Mouse (Mus musculus): Measurements from ENCODE around the gene Ppp1r1b. TPM values are rescaled to one million over a fixed set of nuclear protein-coding genes. Genes with fewer than 3 reads are reported as not detected.

Gene Ppp1r1b
- polyA plus RNA-seq, 1 experiment, result 150 TPM

- peak; percentile 45 to 57 for DNase-seq
- Histone ChIP-seq H3K4me3 (replicated peaks; ENCODE audit: insufficient read depth, low read depth, low read length) (peak overlapping the region; percentile 39), H3K27me3 (ENCODE audit: control insufficient read depth, insufficient read depth, low read length) (no peaks in the 10 kb centered on the region), H3K4me1 (ENCODE audit: control insufficient read depth, insufficient read depth, low read length) (peaks cover 19% of the 10 kb centered on the region), H3K27ac (ENCODE audit: insufficient read depth, low read length) (peak overlapping the region; percentile 33; the same call in 1 of the 2 replicates)
- 24% methylated on average over 14 of the region's 14 CpGs for WGBS
- no peak for TF ChIP-seq CTCF (IDR thresholded peaks at IDR 0.05; ENCODE audit: borderline replicate concordance, insufficient read depth, low read depth, low read length)
- TF ChIP-seq POLR2A (IDR thresholded peaks at IDR 0.05; ENCODE audit: borderline replicate concordance, insufficient read depth, low read length), result no peak
Observed at GRCm38 (mm10) chr11:98325191-98325820, 22.9 kb upstream of the Ppp1r1b start.

- no peak for TF ChIP-seq CTCF (IDR thresholded peaks at IDR 0.05; ENCODE audit: borderline replicate concordance, insufficient read depth, low read depth, low read length)
- TF ChIP-seq POLR2A (IDR thresholded peaks at IDR 0.05; ENCODE audit: borderline replicate concordance, insufficient read depth, low read length), result no peak
- Histone ChIP-seq H3K4me3 (replicated peaks; ENCODE audit: insufficient read depth, low read depth, low read length) (peak overlapping the region; percentile 32), H3K27ac (ENCODE audit: insufficient read depth, low read length) (peak overlapping the region; percentile 33; the same call in 1 of the 2 replicates), H3K27me3 (ENCODE audit: control insufficient read depth, insufficient read depth, low read length) (no peaks in the 10 kb centered on the region), H3K4me1 (ENCODE audit: control insufficient read depth, insufficient read depth, low read length) (peaks cover 24% of the 10 kb centered on the region)
- WGBS, result 3% methylated on average over 22 of the region's 22 CpGs
- DNase-seq, result peak; percentile 53 to 63
Observed at GRCm38 (mm10) chr11:98325821-98326218, 22.4 kb upstream of the Ppp1r1b start.

- no peak for TF ChIP-seq CTCF (IDR thresholded peaks at IDR 0.05; ENCODE audit: borderline replicate concordance, insufficient read depth, low read depth, low read length)
- TF ChIP-seq POLR2A (IDR thresholded peaks at IDR 0.05; ENCODE audit: borderline replicate concordance, insufficient read depth, low read length), result no peak
- peak overlapping the region; percentile 99 for H3K27ac ChIP-seq (ENCODE audit: insufficient read depth, low read length)
- peak overlapping the region; percentile 93 for H3K4me3 ChIP-seq (replicated peaks; ENCODE audit: insufficient read depth, low read depth, low read length)
- WGBS, result 2% methylated on average over 19 of the region's 19 CpGs
- H3K27me3 ChIP-seq (ENCODE audit: control insufficient read depth, insufficient read depth, low read length), result no peaks in the 10 kb centered on the region
- no peak for DNase-seq
- peaks cover 28% of the 10 kb centered on the region for H3K4me1 ChIP-seq (ENCODE audit: control insufficient read depth, insufficient read depth, low read length)
Observed at GRCm38 (mm10) chr11:98326741-98327135, 21.5 kb upstream of the Ppp1r1b start.

- H3K27me3 ChIP-seq (ENCODE audit: control insufficient read depth, insufficient read depth, low read length), result no peaks in the 10 kb centered on the region
Observed at GRCm38 (mm10) chr11:98327136-98328030, 20.8 kb upstream of the Ppp1r1b start.

GRCm38 (mm10) chr11:98328031-98328370 is 20.2 kb upstream of the Ppp1r1b start:
- Histone ChIP-seq H3K27me3 (ENCODE audit: control insufficient read depth, insufficient read depth, low read length) (no peaks in the 10 kb centered on the region), H3K4me1 (ENCODE audit: control insufficient read depth, insufficient read depth, low read length) (peaks cover 33% of the 10 kb centered on the region), H3K27ac (ENCODE audit: insufficient read depth, low read length) (peak overlapping the region; percentile 99), H3K4me3 (replicated peaks; ENCODE audit: insufficient read depth, low read depth, low read length) (peak overlapping the region; percentile 93)
- DNase-seq, result peak; percentile 74 to 85
- TF ChIP-seq CTCF (IDR thresholded peaks at IDR 0.05; ENCODE audit: borderline replicate concordance, insufficient read depth, low read depth, low read length) (no peak), POLR2A (IDR thresholded peaks at IDR 0.05; ENCODE audit: borderline replicate concordance, insufficient read depth, low read length) (no peak)
- under 1% methylated on average over 34 of the region's 35 CpGs for WGBS

More at GRCm38 (mm10) chr11:98327136-98328030, 20.8 kb upstream of the Ppp1r1b start:
- no peak for TF ChIP-seq POLR2A (IDR thresholded peaks at IDR 0.05; ENCODE audit: borderline replicate concordance, insufficient read depth, low read length)
- no peak for TF ChIP-seq CTCF (IDR thresholded peaks at IDR 0.05; ENCODE audit: borderline replicate concordance, insufficient read depth, low read depth, low read length)
- DNase-seq, result peak; percentile 71 to 81
- Histone ChIP-seq H3K4me3 (replicated peaks; ENCODE audit: insufficient read depth, low read depth, low read length) (peak overlapping the region; percentile 93), H3K27ac (ENCODE audit: insufficient read depth, low read length) (peak overlapping the region; percentile 99), H3K4me1 (ENCODE audit: control insufficient read depth, insufficient read depth, low read length) (peaks cover 28% of the 10 kb centered on the region)
- 1% methylated on average over 97 of the region's 97 CpGs for WGBS

DNA sequence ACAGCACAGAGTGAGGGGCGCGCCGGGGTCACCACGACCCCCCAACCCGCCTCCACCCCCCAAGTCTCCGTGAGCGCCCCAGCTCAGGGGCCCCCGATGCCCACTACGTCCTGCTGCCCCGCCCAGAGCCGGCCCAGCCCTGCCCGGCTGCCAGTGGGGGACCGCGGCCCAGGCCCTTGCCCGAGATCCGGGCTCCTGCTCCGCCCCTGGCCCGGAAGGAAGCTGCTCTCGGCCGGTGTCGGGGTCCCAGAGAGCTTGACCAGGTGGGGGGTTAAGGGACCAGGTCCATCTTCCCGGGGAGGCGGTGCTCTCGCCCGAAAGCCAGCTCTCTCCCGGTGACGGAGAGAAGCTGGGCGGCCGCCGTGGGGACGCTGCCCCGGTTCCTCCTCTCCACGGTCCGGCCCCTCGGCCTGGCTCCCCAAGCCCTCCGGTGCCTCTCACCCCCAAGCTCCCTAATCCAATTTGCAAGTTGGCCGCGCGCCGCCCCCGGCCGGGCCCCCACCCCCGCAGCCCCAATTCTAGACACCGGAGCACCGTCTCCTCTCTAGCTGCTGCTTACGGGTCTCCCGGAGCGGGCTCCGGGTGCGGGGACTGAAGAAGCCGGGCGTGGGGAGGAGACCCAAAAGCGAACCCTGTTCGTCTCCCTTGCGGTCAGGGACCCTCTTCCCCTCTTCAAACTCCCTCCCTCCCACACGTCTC is 19.7 kb upstream of the Ppp1r1b start:
- Histone ChIP-seq H3K27ac (ENCODE audit: insufficient read depth, low read length) (peak overlapping the region; percentile 99), H3K27me3 (ENCODE audit: control insufficient read depth, insufficient read depth, low read length) (no peaks in the 10 kb centered on the region)

More for the DNA sequence above, 19.7 kb upstream of the Ppp1r1b start:
- TF ChIP-seq POLR2A (IDR thresholded peaks at IDR 0.05; ENCODE audit: borderline replicate concordance, insufficient read depth, low read length) (no peak), CTCF (IDR thresholded peaks at IDR 0.05; ENCODE audit: borderline replicate concordance, insufficient read depth, low read depth, low read length) (no peak)
- DNase-seq, result peak; percentile 73 to 83
- 1% methylated on average over 50 of the region's 56 CpGs for WGBS
- peaks cover 38% of the 10 kb centered on the region for H3K4me1 ChIP-seq (ENCODE audit: control insufficient read depth, insufficient read depth, low read length)
- H3K4me3 ChIP-seq (replicated peaks; ENCODE audit: insufficient read depth, low read depth, low read length), result peak overlapping the region; percentile 93
